Mouse (Mus musculus) liver, embryonic 11.5 days (tissue): ENCODE measurements at regions not wholly inside any gene's neighbourhood (a gene's known extent, or its start where the extent isn't known, plus 50 kb on each side); places are given as distances from the start of the nearest gene placed in this dataset.

ENCODE experiments used
- ATAC-seq: fragments of 200-750 bp; cut with Nextera tagmentation; replicated peaks from 2 replicates; pipeline ENCODE4 v1.8.0; 2017; ENCODE audit warnings: moderate number of reproducible peaks, mild to moderate bottlenecking, moderate TSS enrichment, moderate library complexity; ENCODE audit not compliant: low FRiP score
- DNase-seq: peaks from one replicate; pipeline ENCODE4 v3.0.0-alpha.2; 2017; ENCODE audit warnings: low spot score
- H3K27ac ChIP-seq: fragments of 300-500 bp; sonication (generic); 2 replicates; pipeline ENCODE4 v1.5.1; 2014; ENCODE audit warnings: mild to moderate bottlenecking, low read depth, low read length, control low read depth
- H3K27me3 ChIP-seq: fragments of 300-500 bp; sonication (generic); replicated peaks from 2 replicates; pipeline ENCODE4 v1.6.1; 2014; ENCODE audit warnings: low read length, mixed read lengths; ENCODE audit not compliant: control insufficient read depth, insufficient read depth
- H3K36me3 ChIP-seq: fragments of 300-500 bp; sonication (generic); 2 replicates; pipeline ENCODE4 v1.6.1; 2014; ENCODE audit warnings: mild to moderate bottlenecking, low read length, moderate library complexity, mixed read lengths; ENCODE audit not compliant: control insufficient read depth, insufficient read depth
- H3K4me1 ChIP-seq: fragments of 300-500 bp; sonication (generic); replicated peaks from 2 replicates; pipeline ENCODE4 v1.6.1; 2014; ENCODE audit warnings: low read length, mixed read lengths; ENCODE audit not compliant: control insufficient read depth, insufficient read depth
- H3K4me2 ChIP-seq: fragments of 300-500 bp; sonication (generic); 2 replicates; pipeline ENCODE4 v1.6.1; 2014; ENCODE audit warnings: mild to moderate bottlenecking, control low read depth, moderate library complexity
- H3K4me3 ChIP-seq: fragments of 300-500 bp; sonication (generic); 2 replicates; pipeline ENCODE4 v1.5.1; 2014; ENCODE audit warnings: low read depth, low read length, control low read depth
- H3K9ac ChIP-seq: fragments of 300-500 bp; sonication (generic); 2 replicates; pipeline ENCODE4 v1.6.1; 2014; ENCODE audit warnings: low read depth, low read length, control low read depth
- H3K9me3 ChIP-seq: fragments of 300-500 bp; sonication (generic); 2 replicates; pipeline ENCODE4 v1.6.1; 2016; ENCODE audit warnings: low read length, inconsistent platforms, mixed read lengths; ENCODE audit not compliant: control insufficient read depth
- WGBS: fragments of 180-500 bp; shearing (Covaris S2); extraction: QIAGEN DNeasy Blood & Tissue Kit; methylation state at CpG from one replicate; pipeline ENCODE4 v1.1.7; 2014; 5-methylcytosine and 5-hydroxymethylcytosine counted together

DNA sequence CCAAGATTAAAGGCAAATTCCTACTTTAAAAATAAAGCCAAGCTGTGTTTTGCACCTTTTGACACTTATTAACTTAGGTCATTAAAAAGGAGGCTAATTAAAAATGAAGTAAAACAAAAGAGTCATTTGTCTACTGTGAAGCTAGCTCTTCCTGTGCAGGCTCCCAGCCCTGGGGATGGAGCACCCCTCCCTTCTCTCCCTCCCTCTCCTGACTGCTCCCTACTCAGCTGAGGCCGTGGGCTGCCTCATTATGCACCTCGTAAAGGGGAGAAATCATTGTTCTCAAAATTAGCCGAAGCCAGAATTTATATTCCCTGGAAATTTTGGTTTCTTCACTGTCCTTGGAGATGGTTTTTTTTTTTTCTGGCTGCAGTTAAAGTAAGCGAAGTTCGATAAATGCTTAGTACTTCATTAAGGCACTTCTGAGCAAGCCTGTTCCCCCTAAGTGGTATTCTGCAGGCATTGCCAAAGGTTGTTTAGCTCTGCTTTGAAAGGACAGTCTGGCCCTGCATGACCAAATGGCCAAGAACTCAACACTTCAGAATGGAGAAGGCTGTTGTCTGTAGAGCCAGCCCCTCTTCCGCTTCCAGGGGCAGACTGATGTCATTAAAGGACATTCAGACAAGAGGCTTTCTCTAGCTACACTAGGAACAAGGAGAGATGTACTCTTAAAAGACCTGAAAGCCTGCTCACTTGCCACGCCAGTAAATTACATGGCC is 365.5 kb upstream of the Mki67 start:
- DNase-seq, result no peak
- Histone ChIP-seq H3K4me3 (no peak overlapping the region), H3K36me3 (no peaks in the 10 kb centered on the region), H3K4me2 (no peak overlapping the region), H3K9ac (no peak overlapping the region), H3K4me1 (no peaks in the 10 kb centered on the region), H3K9me3 (no peaks in the 10 kb centered on the region), H3K27me3 (no peaks in the 10 kb centered on the region; the same call in 1 of the 2 replicates), H3K27ac (no peak overlapping the region)
- ATAC-seq, result no peak
- 45% methylated on average over 7 of the region's 7 CpGs for WGBS

DNA sequence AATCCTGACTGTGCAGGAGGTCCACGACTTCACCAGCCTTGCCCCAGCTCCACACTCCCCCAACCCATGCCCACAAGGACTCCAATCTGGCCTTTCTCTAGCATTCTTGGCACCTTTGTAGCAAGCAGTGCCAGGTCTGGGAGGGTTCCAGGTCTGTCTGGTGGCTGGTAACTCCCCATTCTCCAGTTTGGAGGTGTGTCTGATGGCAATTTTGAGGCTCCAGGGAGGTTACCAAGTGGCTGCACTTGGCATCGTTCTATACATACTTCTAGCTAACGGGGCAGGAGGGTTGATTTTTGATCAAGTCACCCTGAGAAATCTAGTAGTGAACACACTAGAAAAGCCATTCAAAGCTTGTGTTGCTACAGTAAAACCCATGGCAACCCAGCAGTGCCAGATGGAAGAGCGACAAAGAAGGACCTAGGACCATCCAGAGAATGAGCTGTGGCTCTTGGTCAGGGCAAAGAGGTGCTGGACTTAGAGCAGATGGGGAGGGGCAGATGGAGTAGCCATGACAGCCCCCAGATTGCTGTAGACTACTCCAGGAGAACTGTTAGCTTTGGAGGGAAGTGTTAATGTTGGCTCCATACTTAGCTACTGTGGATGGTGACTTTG is 366.2 kb upstream of the Mki67 start:
- Histone ChIP-seq H3K9me3 (no peaks in the 10 kb centered on the region), H3K4me3 (no peak overlapping the region), H3K9ac (no peak overlapping the region), H3K27ac (no peak overlapping the region), H3K4me2 (no peak overlapping the region), H3K27me3 (no peaks in the 10 kb centered on the region; the same call in 1 of the 2 replicates), H3K4me1 (no peaks in the 10 kb centered on the region), H3K36me3 (no peaks in the 10 kb centered on the region)
- ATAC-seq (no peak), DNase-seq (no peak)
- WGBS, result 77% methylated on average over 4 of the region's 4 CpGs

DNA sequence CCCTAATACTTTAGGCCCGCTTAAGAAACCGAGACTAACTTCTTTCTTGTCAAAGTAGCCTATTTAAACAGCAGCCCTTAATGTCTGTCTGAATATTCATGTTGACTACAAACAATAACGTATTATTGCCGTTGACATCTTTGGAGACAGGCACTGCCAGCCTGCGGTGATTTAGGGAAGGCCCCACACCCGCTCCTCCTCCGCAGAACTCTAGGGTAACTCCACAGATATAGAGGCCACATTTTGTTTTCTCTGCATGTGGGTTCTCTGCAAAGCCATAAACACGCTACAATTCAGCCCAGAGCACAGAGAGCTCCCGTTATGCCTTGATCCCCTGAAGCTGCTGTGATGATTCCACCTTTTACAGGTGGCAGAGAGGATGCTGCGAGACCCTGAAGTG is 366.8 kb upstream of the Mki67 start:
- no peak for DNase-seq
- H3K9me3 ChIP-seq, result no peaks in the 10 kb centered on the region
- WGBS, result 82% methylated on average over 10 of the region's 10 CpGs

GRCm38 (mm10) chr7:136083571-136084342 is 367.6 kb upstream of the Mki67 start:
- no peaks in the 10 kb centered on the region for H3K4me1 ChIP-seq
- no peak for DNase-seq
- no peaks in the 10 kb centered on the region for H3K36me3 ChIP-seq
- WGBS, result 45% methylated on average over 14 of the region's 14 CpGs
- H3K27me3 ChIP-seq, result no peaks in the 10 kb centered on the region; the same call in 1 of the 2 replicates
- H3K4me2 ChIP-seq, result no peak overlapping the region
- H3K9me3 ChIP-seq, result no peaks in the 10 kb centered on the region
- H3K9ac ChIP-seq, result no peak overlapping the region
- no peak overlapping the region for H3K27ac ChIP-seq
- ATAC-seq, result no peak
- H3K4me3 ChIP-seq, result no peak overlapping the region

More for the DNA sequence above, 366.8 kb upstream of the Mki67 start:
- Histone ChIP-seq H3K9ac (no peak overlapping the region), H3K27ac (no peak overlapping the region), H3K27me3 (no peaks in the 10 kb centered on the region; the same call in 1 of the 2 replicates), H3K4me3 (no peak overlapping the region), H3K4me2 (no peak overlapping the region), H3K4me1 (no peaks in the 10 kb centered on the region), H3K36me3 (no peaks in the 10 kb centered on the region)
- ATAC-seq, result no peak

DNA sequence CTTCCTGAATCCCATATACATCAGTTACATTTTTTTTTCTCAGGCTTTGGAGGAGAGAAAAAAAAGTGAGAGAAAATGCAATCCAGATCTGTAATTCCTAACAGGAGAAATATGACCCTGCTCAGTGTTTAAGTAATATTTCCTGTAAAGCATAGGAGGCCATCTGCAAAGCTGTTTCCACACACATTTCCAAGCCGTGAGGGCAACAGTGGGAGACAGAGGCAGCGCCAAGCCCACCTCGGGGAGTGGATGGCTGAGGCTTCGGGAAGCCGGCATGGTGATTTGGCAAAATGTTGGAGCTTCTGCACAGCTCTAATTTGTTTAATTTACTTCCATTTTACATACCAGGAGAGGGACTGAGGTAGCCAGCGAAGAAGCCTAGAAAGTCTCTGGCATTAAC is 372.6 kb upstream of the Mki67 start:
- DNase-seq, result no peak
- Histone ChIP-seq H3K4me1 (no peaks in the 10 kb centered on the region), H3K27ac (no peak overlapping the region), H3K9ac (no peak overlapping the region), H3K4me3 (no peak overlapping the region), H3K36me3 (no peaks in the 10 kb centered on the region), H3K4me2 (no peak overlapping the region), H3K9me3 (no peaks in the 10 kb centered on the region), H3K27me3 (no peaks in the 10 kb centered on the region; the same call in 1 of the 2 replicates)
- ATAC-seq, result no peak
- WGBS, result 85% methylated on average over 6 of the region's 6 CpGs

GRCm38 (mm10) chr7:136094681-136095360 is 378.7 kb upstream of the Mki67 start:
- DNase-seq (no peak), ATAC-seq (no peak)
- no peaks in the 10 kb centered on the region for H3K36me3 ChIP-seq
- H3K4me1 ChIP-seq, result no peaks in the 10 kb centered on the region
- WGBS, result 76% methylated on average over 14 of the region's 14 CpGs
- no peak overlapping the region for H3K4me3 ChIP-seq
- H3K27ac ChIP-seq, result no peak overlapping the region
- H3K4me2 ChIP-seq, result no peak overlapping the region
- no peak overlapping the region for H3K9ac ChIP-seq
- no peaks in the 10 kb centered on the region for H3K9me3 ChIP-seq
- no peaks in the 10 kb centered on the region for H3K27me3 ChIP-seq

DNA sequence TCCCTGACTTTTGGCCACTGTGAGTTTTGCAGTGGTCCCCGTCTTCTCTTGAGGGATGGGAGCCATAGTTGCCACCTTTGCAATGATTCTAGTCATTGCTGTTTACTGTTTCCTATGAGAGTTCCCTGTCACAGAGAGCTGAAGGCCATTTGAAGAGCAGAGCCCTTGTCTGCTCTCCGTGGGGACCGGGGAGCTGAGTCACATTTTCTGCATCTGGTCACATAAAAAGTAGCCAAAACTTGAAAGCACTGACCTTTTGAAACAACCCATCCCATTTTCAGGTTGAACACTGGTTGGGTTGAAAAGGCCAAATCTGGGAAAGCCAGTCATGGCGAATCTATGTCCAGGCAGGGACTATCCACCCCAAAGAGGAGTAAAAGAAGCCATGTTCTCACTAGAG is 387.9 kb upstream of the Mki67 start:
- Histone ChIP-seq H3K27ac (no peak overlapping the region), H3K27me3 (no peaks in the 10 kb centered on the region), H3K9me3 (no peaks in the 10 kb centered on the region), H3K4me1 (no peaks in the 10 kb centered on the region), H3K36me3 (no peaks in the 10 kb centered on the region), H3K4me3 (no peak overlapping the region), H3K9ac (no peak overlapping the region), H3K4me2 (no peak overlapping the region)
- DNase-seq (no peak), ATAC-seq (no peak)
- WGBS, result 83% methylated on average over 4 of the region's 4 CpGs

DNA sequence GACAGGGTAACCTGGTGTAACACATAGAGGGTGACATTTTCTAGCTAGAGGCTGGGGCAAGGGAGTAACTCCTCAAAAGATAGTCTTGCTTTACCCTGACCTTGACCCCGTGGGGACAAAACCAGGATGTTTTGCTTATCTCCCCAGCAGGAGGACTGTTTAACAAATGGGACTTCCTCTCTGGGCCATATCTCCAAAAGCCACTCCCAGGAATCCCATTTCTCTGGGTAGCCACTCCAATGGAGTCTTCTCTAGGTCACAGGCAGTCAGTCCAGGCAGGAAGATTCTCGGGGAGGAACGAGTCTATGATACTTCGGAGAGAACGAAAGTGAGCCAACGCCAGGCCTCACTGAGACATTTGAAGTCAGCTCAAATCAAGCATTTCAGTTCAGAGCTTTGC is 396.0 kb upstream of the Mki67 start:
- Histone ChIP-seq H3K4me3 (no peak overlapping the region), H3K4me2 (no peak overlapping the region), H3K27me3 (no peaks in the 10 kb centered on the region), H3K4me1 (no peaks in the 10 kb centered on the region), H3K9me3 (no peaks in the 10 kb centered on the region), H3K36me3 (no peaks in the 10 kb centered on the region), H3K27ac (no peak overlapping the region), H3K9ac (no peak overlapping the region)
- ATAC-seq (no peak), DNase-seq (no peak)
- WGBS, result 23% methylated on average over 6 of the region's 6 CpGs
